Mouse (Mus musculus) forebrain, embryonic 13.5 days (tissue): ENCODE results near the gene Zbtb16. TPM values are rescaled to one million over a fixed set of nuclear protein-coding genes. Genes with fewer than 3 reads are reported as not detected.

ENCODE experiments used
- ATAC-seq: fragments of 200-750 bp; cut with Nextera tagmentation; 2 replicates; pipeline ENCODE4 v1.8.0; 2017
- H3K27ac ChIP-seq: fragments of 300-500 bp; sonication (generic); 2 replicates; pipeline ENCODE4 v1.5.1; 2015; ENCODE audit warnings: inconsistent platforms, mild to moderate bottlenecking, moderate library complexity
- H3K27me3 ChIP-seq: fragments of 300-500 bp; sonication (generic); 2 replicates; pipeline ENCODE4 v1.6.1; 2015; ENCODE audit warnings: mild to moderate bottlenecking, inconsistent platforms
- H3K36me3 ChIP-seq: fragments of 300-500 bp; sonication (generic); 2 replicates; pipeline ENCODE4 v1.6.1; 2015; ENCODE audit warnings: mild to moderate bottlenecking, inconsistent platforms; ENCODE audit not compliant: poor library complexity, severe bottlenecking
- H3K4me1 ChIP-seq: fragments of 300-500 bp; sonication (generic); 2 replicates; pipeline ENCODE4 v1.6.1; 2015; ENCODE audit warnings: inconsistent platforms
- H3K4me2 ChIP-seq: fragments of 300-500 bp; sonication (generic); 2 replicates; pipeline ENCODE4 v1.6.1; 2015; ENCODE audit warnings: inconsistent platforms, mild to moderate bottlenecking, moderate library complexity
- H3K4me3 ChIP-seq: fragments of 300-500 bp; sonication (generic); 2 replicates; pipeline ENCODE4 v1.5.1; 2015; ENCODE audit warnings: mild to moderate bottlenecking, inconsistent platforms
- H3K9ac ChIP-seq: fragments of 300-500 bp; sonication (generic); 2 replicates; pipeline ENCODE4 v1.6.1; 2015; ENCODE audit warnings: mild to moderate bottlenecking, inconsistent platforms
- H3K9me3 ChIP-seq: fragments of 300-500 bp; sonication (generic); replicated peaks from 2 replicates; pipeline ENCODE4 v1.6.1; 2016; ENCODE audit warnings: inconsistent platforms
- WGBS: fragments of 180-500 bp; shearing (Covaris S2); methylation state at CpG from one replicate; pipeline ENCODE4 v1.1.7; 2015; 5-methylcytosine and 5-hydroxymethylcytosine counted together
- polyA plus RNA-seq: library from polyadenylated mRNA; unstranded; fragments of >200 nt; fragmentation: Nextera tagmentation; extraction: Ambion mirVana; gene quantifications from 2 replicates; pipeline ENCODE4 v1.2.1, GENCODE M21; 2015

Zbtb16 gene
- polyA plus RNA-seq, 1 experiment from 2014 or later, result 3.2 TPM

DNA sequence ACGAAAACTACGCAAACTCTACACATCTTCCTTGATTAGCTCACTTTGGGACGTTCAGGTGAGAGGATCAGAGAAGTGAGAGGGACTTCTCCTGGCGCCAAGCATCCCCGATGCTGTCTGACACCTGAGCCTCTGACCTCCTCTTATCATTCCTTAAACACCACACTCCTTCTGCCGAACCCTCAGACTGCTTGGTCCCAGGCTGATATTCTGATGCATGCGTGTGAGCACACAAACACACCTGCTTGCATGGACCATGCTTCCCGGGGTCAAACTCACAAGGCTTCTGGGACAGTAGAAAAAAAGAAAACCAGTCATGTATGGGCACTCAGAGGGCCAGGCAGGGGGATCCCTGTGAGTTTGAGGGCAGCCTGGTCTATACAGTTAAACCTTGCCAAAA lies 109.7 kb downstream of the Zbtb16 start:
- no peak for ATAC-seq
- Histone ChIP-seq H3K9ac (no peak overlapping the region), H3K27me3 (peaks cover 22% of the 10 kb centered on the region), H3K4me1 (peaks cover 40% of the 10 kb centered on the region), H3K4me3 (no peak overlapping the region), H3K36me3 (no peaks in the 10 kb centered on the region), H3K27ac (no peak overlapping the region), H3K9me3 (no peaks in the 10 kb centered on the region), H3K4me2 (no peak overlapping the region)
- WGBS, result 92% methylated on average over 8 of the region's 8 CpGs

DNA sequence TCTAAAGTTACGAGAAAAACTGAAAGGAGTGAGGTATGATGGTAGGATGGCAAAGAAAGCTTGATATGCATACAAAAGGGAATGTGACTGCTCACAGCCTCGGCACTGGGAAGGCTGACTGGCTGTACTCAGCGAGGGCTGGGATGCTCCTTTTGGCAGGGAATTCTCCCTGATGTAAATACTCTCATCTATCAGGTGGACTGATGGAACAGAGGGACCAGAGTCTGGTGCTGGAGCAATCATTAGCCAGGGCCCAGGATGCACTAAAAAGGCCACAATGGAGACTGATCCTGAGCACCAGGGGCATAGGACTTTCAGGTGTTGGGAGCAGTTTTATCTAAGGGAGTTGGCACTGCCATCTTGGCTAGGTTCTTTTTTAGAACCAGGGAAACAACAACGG lies 110.1 kb downstream of the Zbtb16 start:
- H3K4me1 ChIP-seq, result peaks cover 36% of the 10 kb centered on the region
- H3K36me3 ChIP-seq, result no peaks in the 10 kb centered on the region
- peaks cover 18% of the 10 kb centered on the region for H3K27me3 ChIP-seq
- ATAC-seq, result no peak
- 75% methylated on average over 4 of the region's 4 CpGs for WGBS
- H3K9me3 ChIP-seq, result no peaks in the 10 kb centered on the region
- H3K4me3 ChIP-seq, result no peak overlapping the region
- no peak overlapping the region for H3K27ac ChIP-seq
- H3K4me2 ChIP-seq, result no peak overlapping the region
- H3K9ac ChIP-seq, result no peak overlapping the region

DNA sequence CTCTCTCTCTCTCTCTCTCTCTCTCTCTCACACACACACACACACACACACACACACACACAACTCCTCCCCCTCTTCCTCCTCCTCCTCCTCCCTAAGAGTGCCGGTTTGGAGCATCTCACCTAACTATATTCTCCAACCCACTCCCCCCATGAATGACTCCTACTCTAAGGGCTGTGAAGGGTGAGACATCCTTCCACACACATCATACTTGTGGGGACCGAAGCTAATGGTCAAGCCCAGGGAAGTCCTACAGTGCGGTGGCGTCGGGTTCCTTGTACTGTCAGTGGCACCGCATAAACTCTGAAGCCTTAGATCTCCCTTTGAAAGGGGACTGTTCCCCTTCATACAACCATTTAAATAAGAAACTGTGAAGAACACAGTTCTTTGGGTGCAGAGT lies 110.9 kb downstream of the Zbtb16 start:
- Histone ChIP-seq H3K4me3 (no peak overlapping the region), H3K9me3 (no peaks in the 10 kb centered on the region), H3K9ac (no peak overlapping the region), H3K27ac (no peak overlapping the region), H3K4me2 (no peak overlapping the region), H3K4me1 (peaks cover 28% of the 10 kb centered on the region), H3K27me3 (peaks cover 15% of the 10 kb centered on the region; the same call in 1 of the 2 replicates), H3K36me3 (no peaks in the 10 kb centered on the region)
- 95% methylated on average over 6 of the region's 6 CpGs for WGBS
- no peak for ATAC-seq

DNA sequence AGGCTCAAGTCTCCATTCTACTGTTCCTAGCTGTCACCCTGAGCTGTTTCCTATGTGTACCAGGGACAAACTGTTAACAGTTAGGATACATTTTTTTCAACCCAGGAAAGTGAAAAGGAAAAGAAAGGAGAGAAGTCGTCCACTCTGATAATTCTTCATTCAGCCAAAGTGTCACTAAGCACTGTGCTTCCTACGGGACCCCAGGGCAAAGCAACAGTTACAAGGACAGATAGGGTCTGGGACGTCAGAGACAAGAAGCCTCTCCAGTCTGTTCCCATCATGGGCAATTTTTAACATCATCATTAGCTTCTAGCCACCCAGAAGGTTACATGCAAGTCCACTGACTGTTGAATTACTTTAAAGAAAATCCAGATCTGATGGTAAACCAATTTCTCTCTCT lies 111.3 kb downstream of the Zbtb16 start:
- WGBS, result 70% methylated on average over 3 of the region's 3 CpGs
- ATAC-seq, result no peak
- Histone ChIP-seq H3K36me3 (no peaks in the 10 kb centered on the region), H3K9ac (no peak overlapping the region), H3K27me3 (peaks cover 14% of the 10 kb centered on the region; the same call in 1 of the 2 replicates), H3K4me2 (no peak overlapping the region), H3K4me1 (peaks cover 24% of the 10 kb centered on the region), H3K4me3 (no peak overlapping the region), H3K27ac (no peak overlapping the region), H3K9me3 (no peaks in the 10 kb centered on the region)

DNA sequence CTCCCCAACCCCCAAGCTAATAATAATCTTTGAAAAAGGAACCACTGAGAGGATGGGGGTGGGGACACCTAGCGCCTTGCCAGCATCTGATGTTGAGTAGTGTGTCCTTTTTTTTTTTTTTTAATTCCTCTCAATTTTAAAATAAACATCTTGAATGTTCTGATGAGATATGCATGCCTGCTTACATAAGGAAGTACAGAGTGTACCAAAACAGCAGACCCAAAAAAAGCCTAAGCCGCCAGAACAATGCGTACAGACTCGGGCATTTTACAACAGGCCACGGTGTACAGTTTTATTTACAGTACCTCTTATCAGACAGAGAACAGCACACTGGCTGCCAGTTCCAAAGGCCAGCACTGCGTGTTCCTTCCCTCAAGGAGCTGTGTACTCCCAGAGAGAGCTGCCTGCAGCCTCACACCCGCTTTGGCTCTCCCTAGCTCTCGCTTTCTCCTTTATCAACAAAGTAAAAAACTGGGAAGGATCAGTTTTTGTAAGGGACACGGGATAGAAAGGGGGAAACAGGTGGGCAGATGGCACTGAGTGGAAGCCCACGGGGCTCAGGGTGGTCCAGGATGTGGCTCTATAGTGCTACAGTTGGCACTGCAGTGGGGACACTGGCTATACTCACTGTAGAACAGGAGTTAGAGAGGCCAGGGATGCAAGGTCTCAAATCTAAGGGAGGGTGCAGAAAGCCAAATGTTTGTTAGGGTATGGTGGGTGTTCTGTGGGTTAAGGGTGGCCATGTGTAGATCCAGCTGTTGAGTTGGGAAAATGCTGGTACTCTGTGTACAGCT lies 112.3 kb downstream of the Zbtb16 start:
- H3K4me1 ChIP-seq, result peaks cover 13% of the 10 kb centered on the region
- ATAC-seq, result no peak
- H3K9me3 ChIP-seq, result no peaks in the 10 kb centered on the region
- H3K4me2 ChIP-seq, result no peak overlapping the region
- no peaks in the 10 kb centered on the region for H3K36me3 ChIP-seq
- WGBS, result 64% methylated on average over 10 of the region's 10 CpGs
- no peak overlapping the region for H3K4me3 ChIP-seq
- peaks cover 8% of the 10 kb centered on the region; the same call in 1 of the 2 replicates for H3K27me3 ChIP-seq
- H3K27ac ChIP-seq, result no peak overlapping the region
- no peak overlapping the region for H3K9ac ChIP-seq

DNA sequence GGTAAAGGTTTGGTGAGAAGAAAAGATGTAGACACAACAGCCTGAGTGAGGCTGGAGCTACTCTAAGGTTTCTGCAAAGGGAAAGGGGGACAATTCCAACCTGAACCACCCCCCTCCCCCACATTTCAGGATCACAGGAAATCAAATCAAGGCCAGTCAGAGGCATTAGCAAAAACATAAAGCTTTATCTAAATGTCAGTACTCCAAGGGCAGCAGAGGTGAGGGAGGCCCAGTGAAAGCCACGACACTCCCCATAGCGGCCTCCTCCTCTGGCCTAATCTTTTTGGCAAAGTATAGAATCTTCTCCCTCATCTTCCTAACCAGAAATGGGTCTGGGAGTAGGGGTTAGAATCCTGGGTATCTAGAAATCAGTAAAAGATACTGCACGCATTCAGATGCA lies 113.0 kb downstream of the Zbtb16 start:
- Histone ChIP-seq H3K9ac (no peak overlapping the region), H3K4me2 (no peak overlapping the region), H3K27ac (no peak overlapping the region), H3K36me3 (no peaks in the 10 kb centered on the region), H3K4me3 (no peak overlapping the region), H3K4me1 (peaks cover 7% of the 10 kb centered on the region), H3K9me3 (no peaks in the 10 kb centered on the region), H3K27me3 (0 out of 2 replicates have a peak, but pooled peaks cover 8% of the 10 kb centered on the region)
- 62% methylated on average over 3 of the region's 3 CpGs for WGBS
- ATAC-seq, result no peak

DNA sequence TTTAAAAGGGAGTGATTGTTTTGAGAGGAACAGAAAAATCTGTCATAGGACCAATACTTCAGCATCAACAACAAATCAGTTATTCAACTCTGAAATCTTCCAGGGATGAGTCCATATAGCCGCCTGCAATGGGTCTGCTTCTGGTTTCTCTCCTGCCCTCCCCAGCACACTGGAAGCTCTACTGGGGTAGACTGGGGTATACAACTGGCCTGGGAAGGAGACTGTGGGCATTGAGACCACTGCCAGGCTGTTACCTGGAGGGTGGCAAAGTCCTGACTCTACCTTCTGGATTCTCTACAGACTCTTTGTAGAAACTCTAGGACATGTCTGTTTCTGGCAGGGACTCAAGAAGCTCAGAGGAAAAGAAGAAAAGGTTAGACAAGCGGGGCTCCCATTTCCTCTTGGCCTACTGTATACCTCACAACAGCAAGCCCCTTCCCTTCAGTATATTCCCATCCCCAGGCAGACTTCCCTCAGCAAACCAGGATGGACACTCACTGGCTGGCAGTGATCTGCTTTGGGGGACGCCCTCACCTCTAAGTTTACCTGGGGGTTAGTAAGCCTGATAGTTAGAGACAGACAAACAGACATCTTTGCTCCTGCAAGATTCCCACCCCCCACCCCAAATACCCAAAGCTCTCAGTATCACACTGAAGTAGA lies 113.6 kb downstream of the Zbtb16 start:
- H3K9me3 ChIP-seq, result no peaks in the 10 kb centered on the region
- no peak overlapping the region for H3K4me2 ChIP-seq
- 0 out of 2 replicates have a peak, but pooled peaks cover 2% of the 10 kb centered on the region for H3K27me3 ChIP-seq
- H3K9ac ChIP-seq, result no peak overlapping the region
- WGBS, result 85% methylated on average over 3 of the region's 3 CpGs
- no peaks in the 10 kb centered on the region for H3K36me3 ChIP-seq
- H3K4me1 ChIP-seq, result peaks cover 3% of the 10 kb centered on the region
- no peak overlapping the region for H3K27ac ChIP-seq
- H3K4me3 ChIP-seq, result no peak overlapping the region
- no peak for ATAC-seq

DNA sequence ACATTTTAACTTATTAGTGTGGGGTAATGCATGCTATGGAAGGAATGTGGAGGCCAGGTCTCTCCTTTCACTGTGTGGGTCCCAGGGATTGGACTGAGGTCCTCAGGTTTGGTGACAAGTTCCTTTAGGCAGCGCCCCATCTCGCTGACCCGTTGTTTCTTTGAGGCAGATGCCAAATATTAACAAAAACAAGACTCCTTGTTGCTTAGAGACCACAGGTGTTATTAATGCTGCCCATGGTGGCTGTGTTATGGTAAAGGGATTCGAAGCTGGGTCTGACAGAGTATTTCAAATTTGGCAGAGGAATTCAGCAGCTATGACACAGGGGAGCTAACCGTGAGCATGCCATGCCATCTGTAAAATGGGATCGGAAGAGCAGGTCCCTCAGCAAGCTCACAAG lies 114.4 kb downstream of the Zbtb16 start:
- H3K4me2 ChIP-seq, result no peak overlapping the region
- no peak overlapping the region for H3K27ac ChIP-seq
- no peak overlapping the region for H3K4me3 ChIP-seq
- H3K4me1 ChIP-seq, result peaks cover 3% of the 10 kb centered on the region
- H3K9me3 ChIP-seq, result no peaks in the 10 kb centered on the region
- ATAC-seq, result no peak
- H3K9ac ChIP-seq, result no peak overlapping the region
- H3K27me3 ChIP-seq, result no peaks in the 10 kb centered on the region
- no peaks in the 10 kb centered on the region for H3K36me3 ChIP-seq
- WGBS, result 92% methylated on average over 6 of the region's 6 CpGs

DNA sequence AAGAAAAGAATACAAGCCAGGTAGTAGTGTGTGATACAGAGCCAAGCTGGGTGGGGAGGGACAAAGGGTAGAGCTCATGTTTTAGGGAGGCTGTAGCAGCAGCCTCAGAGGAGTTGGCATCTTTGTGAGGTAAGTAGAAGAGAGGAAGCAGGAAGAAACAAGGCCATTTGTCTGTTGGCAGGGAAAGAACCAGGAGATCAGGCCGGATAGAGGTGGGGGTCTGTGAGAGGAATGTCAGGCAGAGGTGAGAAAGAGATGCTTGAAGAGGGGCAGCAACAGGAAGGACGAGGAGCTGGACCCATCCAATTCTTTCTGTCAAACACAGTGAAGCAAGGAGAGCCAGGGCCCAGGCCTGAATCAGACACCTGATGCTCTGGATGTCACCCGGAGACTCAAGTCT lies 114.8 kb downstream of the Zbtb16 start:
- Histone ChIP-seq H3K27ac (no peak overlapping the region), H3K4me1 (peaks cover 3% of the 10 kb centered on the region), H3K4me2 (no peak overlapping the region), H3K4me3 (no peak overlapping the region), H3K36me3 (no peaks in the 10 kb centered on the region), H3K27me3 (no peaks in the 10 kb centered on the region), H3K9me3 (no peaks in the 10 kb centered on the region), H3K9ac (no peak overlapping the region)
- no peak for ATAC-seq
- 84% methylated on average over 3 of the region's 3 CpGs for WGBS

DNA sequence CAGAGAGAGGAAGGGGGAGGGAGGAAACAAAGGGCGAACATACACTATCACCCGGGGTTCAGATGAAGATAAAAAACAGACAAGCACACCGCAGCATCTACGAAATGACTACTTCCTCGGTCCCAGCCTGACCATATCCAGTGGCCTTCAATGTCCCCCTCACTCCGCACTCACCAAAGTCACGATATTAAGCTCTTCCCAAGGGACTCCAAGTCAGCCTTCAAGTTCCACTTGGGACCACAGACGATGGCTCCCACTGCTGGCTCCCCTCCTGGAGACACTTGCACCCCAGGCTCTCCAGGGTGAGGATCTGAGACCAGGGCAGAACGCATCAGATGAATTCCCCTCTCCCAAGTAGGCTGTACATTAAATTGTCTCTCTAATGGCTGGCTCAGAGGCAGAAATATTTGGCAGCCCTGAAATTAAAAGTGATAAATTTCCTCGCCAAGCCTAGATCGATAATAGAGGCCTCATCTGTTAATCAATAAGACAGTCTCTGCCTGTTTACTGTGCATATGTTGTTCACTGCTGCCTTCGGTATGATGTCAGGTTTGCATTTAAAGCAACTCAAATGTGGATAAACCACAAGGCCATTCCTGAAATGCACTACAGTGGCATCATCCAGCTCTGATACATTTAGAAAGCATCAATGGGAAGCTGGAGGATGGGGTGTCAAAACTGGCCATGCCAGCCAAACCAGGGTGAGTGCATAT lies 115.6 kb downstream of the Zbtb16 start:
- Histone ChIP-seq H3K4me1 (peaks cover 3% of the 10 kb centered on the region), H3K9ac (no peak overlapping the region), H3K4me3 (no peak overlapping the region), H3K27me3 (no peaks in the 10 kb centered on the region), H3K27ac (no peak overlapping the region), H3K9me3 (no peaks in the 10 kb centered on the region), H3K36me3 (no peaks in the 10 kb centered on the region), H3K4me2 (no peak overlapping the region)
- WGBS, result 86% methylated on average over 12 of the region's 12 CpGs
- 0 out of 2 replicates have a peak, but pooled peaks have one; percentile 33 for ATAC-seq

DNA sequence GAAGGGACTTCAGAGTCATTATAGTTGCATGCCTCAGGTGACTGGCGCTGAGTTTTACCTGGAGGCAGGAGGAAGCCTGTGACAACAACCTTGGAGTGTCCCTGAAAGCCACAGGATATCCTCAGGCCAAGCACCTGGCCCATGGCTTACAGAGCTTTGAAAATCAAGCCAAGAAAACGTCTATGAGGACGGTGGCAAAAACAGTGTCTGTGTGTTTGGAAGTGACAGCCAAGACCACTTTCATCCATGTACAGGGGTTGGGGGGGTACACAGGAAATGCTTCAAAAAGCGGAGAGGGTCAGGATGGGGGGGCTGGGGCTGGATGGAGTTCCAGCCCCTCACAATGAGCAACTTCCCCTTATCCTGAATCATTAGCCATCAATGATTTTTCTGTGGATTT lies 116.4 kb downstream of the Zbtb16 start:
- whole genome bisulfite sequencing, result 87% methylated on average over 4 of the region's 4 CpGs
- H3K4me1 ChIP-seq, result peaks cover 3% of the 10 kb centered on the region
- H3K27me3 ChIP-seq, result no peaks in the 10 kb centered on the region
- no peaks in the 10 kb centered on the region for H3K36me3 ChIP-seq
- H3K9ac ChIP-seq, result no peak overlapping the region
- H3K4me3 ChIP-seq, result no peak overlapping the region
- no peak overlapping the region for H3K27ac ChIP-seq
- ATAC-seq, result no peak
- no peak overlapping the region for H3K4me2 ChIP-seq
- no peaks in the 10 kb centered on the region for H3K9me3 ChIP-seq

DNA sequence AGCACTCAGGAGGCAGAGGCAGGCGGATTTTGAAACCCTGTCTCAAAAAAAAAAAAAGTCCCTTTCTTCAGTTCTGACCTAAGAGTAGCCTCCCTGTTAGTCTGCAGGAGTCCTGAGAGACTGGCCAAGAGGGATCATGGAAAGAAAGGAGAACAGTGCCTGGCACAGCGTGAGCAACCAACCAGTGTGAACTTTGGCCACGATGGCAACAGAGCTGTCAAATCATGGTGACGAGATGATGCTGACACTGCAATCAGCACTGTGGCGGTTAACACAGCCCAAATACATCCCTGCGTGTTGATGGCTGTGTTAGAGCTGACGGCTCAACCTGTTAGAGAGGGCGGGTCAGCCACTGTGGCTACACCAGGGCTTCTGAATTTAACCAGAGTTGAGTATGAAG lies 119.5 kb downstream of the Zbtb16 start:
- H3K9me3 ChIP-seq, result no peaks in the 10 kb centered on the region
- no peak overlapping the region for H3K9ac ChIP-seq
- no peak overlapping the region for H3K27ac ChIP-seq
- WGBS, result 88% methylated on average over 8 of the region's 8 CpGs
- H3K36me3 ChIP-seq, result no peaks in the 10 kb centered on the region
- H3K4me1 ChIP-seq, result peaks cover 1% of the 10 kb centered on the region; the same call in 1 of the 2 replicates
- no peak overlapping the region for H3K4me2 ChIP-seq
- no peak overlapping the region for H3K4me3 ChIP-seq
- 0 out of 2 replicates have a peak, but pooled peaks cover 6% of the 10 kb centered on the region for H3K27me3 ChIP-seq
- ATAC-seq, result no peak
